12 mouse cellular contexts compared by ENCODE assay signal in the genomic region with DNA sequence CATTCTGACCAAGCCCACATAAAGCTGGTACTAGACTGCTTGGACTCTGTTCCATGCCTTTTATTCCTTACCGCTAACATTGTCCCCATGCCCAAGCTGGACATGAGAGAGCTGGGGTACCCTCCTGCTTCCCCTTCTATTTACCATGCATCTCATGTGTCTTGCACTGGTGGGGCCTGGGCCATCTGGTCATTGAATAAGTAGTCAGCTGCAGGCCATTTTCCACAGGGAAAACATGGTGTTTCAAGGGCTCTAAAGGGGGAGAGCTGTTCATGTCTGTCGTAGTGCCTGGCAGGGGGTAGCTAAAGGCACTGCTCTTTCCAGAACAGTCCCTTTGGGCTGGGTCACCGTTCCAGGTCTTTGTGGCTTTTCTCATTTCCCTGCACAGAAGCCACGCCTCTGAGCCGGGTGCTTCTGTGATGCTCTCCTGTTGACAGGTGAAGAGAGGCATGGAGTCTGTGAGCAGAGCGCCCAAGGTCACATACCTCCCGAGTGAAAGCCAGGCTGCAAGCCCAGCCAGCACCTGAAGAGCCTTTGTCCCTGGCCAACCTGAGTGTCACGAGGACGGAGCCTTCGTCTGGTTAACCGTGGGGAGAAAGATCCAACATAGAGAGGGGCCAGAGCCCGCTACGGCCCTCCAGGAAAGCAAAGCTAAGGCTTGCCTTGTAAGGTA.
A peak's percentile ranks its signal among the peaks of the same experiment; 100 is the strongest.
DNase-seq lines count a peak whose midpoint lies in the region; TF ChIP-seq lines count a peak whose summit lies in the region.
"Had no signal": no experiment of that assay in that cellular context is flagged by ENCODE, and none has a peak within 500 bp of the region (broad histone marks: within the 10 kb centered on the region; RNA-seq: fewer than 3 reads in every experiment).

No protein-coding gene starts in this region.

- intact Hi-C loops in gastrocnemius, adult 2 months (cut with DNase I) = no loop called here

- no peak for TF ChIP-seq POLR2A in kidney, adult 2 months (IDR thresholded peaks at IDR 0.05; ENCODE audit: low read depth, low read length)
- no peak for TF ChIP-seq POLR2A in testis, adult 2 months (IDR thresholded peaks at IDR 0.05; ENCODE audit: control insufficient read depth, low read depth, low read length)

- 86% methylated on average over 13 of the region's 13 CpGs for WGBS in kidney, adult 2 months

- no peaks in the 10 kb centered on the region for H3K27me3 ChIP-seq in kidney, adult 2 months (replicated peaks; ENCODE audit: control insufficient read depth, insufficient read depth, low read length)
- no peaks in the 10 kb centered on the region for H3K27me3 ChIP-seq in testis, adult 2 months (ENCODE audit: control insufficient read depth, insufficient read depth, low read length)
- H3K27me3 ChIP-seq: embryonic facial prominence, embryonic 12.5 days had no signal

- no peak overlapping the region for H3K4me3 ChIP-seq in gastrocnemius, adult 2 months
- H3K4me3 ChIP-seq in kidney, adult 2 months (ENCODE audit: insufficient read depth, low read depth, low read length) = no peak overlapping the region
- H3K4me3 ChIP-seq in testis, adult 2 months (ENCODE audit: control insufficient read depth, low read depth, low read length) = no peak overlapping the region
- H3K4me3 ChIP-seq: embryonic facial prominence, embryonic 12.5 days; forebrain, embryonic 10.5 days had no signal

- peak overlapping the region; percentile 87 for H3K27ac ChIP-seq in gastrocnemius, adult 2 months
- peak overlapping the region; percentile 39 for H3K27ac ChIP-seq in kidney, adult 2 months (ENCODE audit: insufficient read depth, low read depth, low read length)
- H3K27ac ChIP-seq in testis, adult 2 months (ENCODE audit: control insufficient read depth, insufficient read depth, low read depth, low read length) = peak overlapping the region; percentile 40; the same call in 1 of the 2 replicates
- H3K27ac ChIP-seq: embryonic facial prominence, embryonic 12.5 days; forebrain, embryonic 10.5 days; kidney, postnatal 0 days had no signal

- no peaks in the 10 kb centered on the region for H3K4me1 ChIP-seq in kidney, adult 2 months (ENCODE audit: control insufficient read depth, insufficient read depth, low read length)
- H3K4me1 ChIP-seq in testis, adult 2 months (ENCODE audit: control insufficient read depth, insufficient read depth, low read length) = no peaks in the 10 kb centered on the region; the same call in 1 of the 2 replicates

- no peaks in the 10 kb centered on the region for H3K36me3 ChIP-seq in kidney, adult 2 months (ENCODE audit: control insufficient read depth, insufficient read depth, low read length)
- no peaks in the 10 kb centered on the region for H3K36me3 ChIP-seq in testis, adult 2 months (ENCODE audit: control insufficient read depth, insufficient read depth, low read length)
- H3K36me3 ChIP-seq: embryonic facial prominence, embryonic 12.5 days; forebrain, embryonic 10.5 days had no signal

- no peak for DNase-seq in gastrocnemius, adult 2 months
- no peak for DNase-seq in gastrocnemius, adult 18-20 months (ENCODE audit: low spot score)
- no peak for DNase-seq in kidney, adult 2 months
- DNase-seq in kidney, adult 8-10 months = no peak
- DNase-seq in testis, postnatal 14 days (ENCODE audit: low spot score) = no peak
- no peak for DNase-seq in spleen, adult 12 weeks (ENCODE audit: low spot score)
- DNase-seq in thymus, postnatal 36 days = no peak
- DNase-seq: thymus, adult 2 months had no signal

- no peak for TF ChIP-seq CTCF in gastrocnemius, adult 2 months (IDR thresholded peaks at IDR 0.05)
- no peak for TF ChIP-seq CTCF in kidney, adult 2 months (conservative IDR thresholded peaks at IDR 0.05; ENCODE audit: insufficient read depth, insufficient read length, low read depth, low read length)
- no peak for TF ChIP-seq CTCF in testis, adult 2 months (IDR thresholded peaks at IDR 0.05; ENCODE audit: control insufficient read depth, insufficient read depth, insufficient replicate concordance, low read depth, low read length)
